Mouse (Mus musculus) thymus, adult 2 months (tissue): ENCODE measurements around the gene Vamp2. TPM values are rescaled to one million over a fixed set of nuclear protein-coding genes. Genes with fewer than 3 reads are reported as not detected.

Experiments
- DNase-seq: peaks from one replicate; pipeline ENCODE4 v3.0.0; 2021
- H3K27ac ChIP-seq: fragments of 200-500 bp; 2 replicates; pipeline ENCODE4 v1.5.1; 2012; ENCODE audit warnings: low read length, control low read depth; ENCODE audit not compliant: control insufficient read depth, insufficient read depth
- H3K27me3 ChIP-seq: fragments of 200-500 bp; 2 replicates; pipeline ENCODE4 v1.6.1; 2012; ENCODE audit warnings: mild to moderate bottlenecking, low read length, moderate library complexity, mixed read lengths; ENCODE audit not compliant: control insufficient read depth, insufficient read depth
- H3K36me3 ChIP-seq: fragments of 200-500 bp; 2 replicates; pipeline ENCODE4 v1.6.1; 2012; ENCODE audit warnings: mild to moderate bottlenecking, low read length, moderate library complexity; ENCODE audit not compliant: control insufficient read depth, insufficient read depth
- H3K4me1 ChIP-seq: fragments of 200-500 bp; replicated peaks from 2 replicates; pipeline ENCODE4 v1.6.1; 2012; ENCODE audit warnings: low read length; ENCODE audit not compliant: control insufficient read depth, insufficient read depth
- H3K4me3 ChIP-seq: fragments of 200-500 bp; 2 replicates; pipeline ENCODE4 v1.5.1; 2012; ENCODE audit warnings: mild to moderate bottlenecking, low read length, control low read depth, moderate library complexity; ENCODE audit not compliant: control insufficient read depth, insufficient read depth
- CTCF ChIP-seq: fragments of 200-500 bp; IDR thresholded peaks from 2 replicates; pipeline ENCODE4 v1.5.1; 2012; ENCODE audit warnings: mild to moderate bottlenecking, control low read depth, low read length, moderate library complexity, borderline replicate concordance; ENCODE audit not compliant: control insufficient read depth, poor library complexity, insufficient read depth; ENCODE audit errors: extremely low read depth
- POLR2A ChIP-seq: fragments of 200-500 bp; IDR thresholded peaks from 2 replicates; pipeline ENCODE4 v1.6.1; 2012; ENCODE audit warnings: mild to moderate bottlenecking, low read length, control low read depth, moderate library complexity; ENCODE audit not compliant: control insufficient read depth, poor library complexity, insufficient read depth; ENCODE audit errors: extremely low read depth
- WGBS: fragments of 180-500 bp; shearing (Covaris S2); methylation state at CpG from one replicate; pipeline ENCODE4 v1.1.7; 2018; 5-methylcytosine and 5-hydroxymethylcytosine counted together
- polyA plus RNA-seq: library from polyadenylated mRNA; depleted of rRNA; stranded (reverse); fragments of >200 nt; gene quantifications from 2 replicates; pipeline ENCODE4 v1.2.3, GENCODE M21; 2012

Vamp2 gene
- polyA plus RNA-seq, 1 experiment, result 159 TPM

DNA sequence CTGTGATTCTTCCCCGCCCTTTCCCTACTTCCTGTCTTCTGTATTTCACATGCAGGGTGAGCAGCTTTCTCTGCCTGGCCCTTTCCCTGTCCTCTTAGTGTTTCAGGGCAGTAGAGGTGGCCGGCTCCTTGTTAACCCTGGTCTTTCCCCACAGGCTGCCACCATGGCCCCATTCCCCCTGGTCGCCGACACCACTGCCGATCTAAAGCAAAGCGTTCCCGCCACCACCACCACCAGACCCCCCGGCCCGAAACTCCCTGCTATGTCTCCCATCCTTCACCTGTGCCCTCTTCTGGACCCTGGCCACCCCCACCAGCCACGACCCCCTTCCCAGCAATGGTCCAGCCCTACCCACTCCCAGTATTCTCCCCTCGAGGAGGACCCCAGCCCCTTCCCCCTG, 18.0 kb downstream of the Vamp2 start:
- 96% methylated on average over 11 of the region's 11 CpGs for WGBS
- TF ChIP-seq CTCF (no peak), POLR2A (no peak)
- DNase-seq, result no peak

GRCm38 (mm10) chr11:69106842-69107241, 18.6 kb downstream of the Vamp2 start:
- Histone ChIP-seq H3K4me1 (no peaks in the 10 kb centered on the region), H3K36me3 (peaks cover 51% of the 10 kb centered on the region), H3K4me3 (no peak overlapping the region), H3K27me3 (no peaks in the 10 kb centered on the region), H3K27ac (no peak overlapping the region)
- no peak for TF ChIP-seq CTCF
- no peak for TF ChIP-seq POLR2A
- no peak for DNase-seq
- WGBS, result 96% methylated on average over 11 of the region's 11 CpGs

More for the DNA sequence above, 18.0 kb downstream of the Vamp2 start:
- H3K27ac ChIP-seq, result no peak overlapping the region
- no peaks in the 10 kb centered on the region for H3K27me3 ChIP-seq
- peaks cover 56% of the 10 kb centered on the region for H3K36me3 ChIP-seq
- H3K4me3 ChIP-seq, result no peak overlapping the region
- no peaks in the 10 kb centered on the region for H3K4me1 ChIP-seq

DNA sequence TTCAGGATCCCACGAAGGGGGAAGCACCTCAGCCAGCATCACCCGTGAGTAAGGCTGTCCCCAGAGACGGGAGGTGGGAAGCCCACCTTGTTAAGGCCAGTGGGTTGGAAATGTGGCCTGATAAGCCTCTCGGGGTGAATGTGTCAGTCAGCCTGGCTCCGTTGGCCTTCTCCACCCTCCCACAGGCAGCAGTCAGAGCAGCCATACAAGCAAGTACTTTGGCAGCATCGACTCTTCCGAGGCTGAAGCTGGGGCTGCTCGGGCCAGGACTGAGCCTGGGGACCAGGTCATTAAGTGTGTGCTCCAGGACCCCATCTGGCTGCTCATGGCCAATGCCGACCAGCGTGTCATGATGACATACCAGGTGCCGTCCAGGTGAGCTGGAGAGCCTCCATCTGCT, 19.4 kb downstream of the Vamp2 start:
- WGBS, result 94% methylated on average over 11 of the region's 11 CpGs
- no peaks in the 10 kb centered on the region for H3K27me3 ChIP-seq
- peaks cover 49% of the 10 kb centered on the region for H3K36me3 ChIP-seq
- no peak for DNase-seq
- no peak overlapping the region for H3K4me3 ChIP-seq
- no peak overlapping the region for H3K27ac ChIP-seq
- H3K4me1 ChIP-seq, result no peaks in the 10 kb centered on the region
- no peak for TF ChIP-seq POLR2A
- no peak for TF ChIP-seq CTCF

GRCm38 (mm10) chr11:69108223-69108622, 19.9 kb downstream of the Vamp2 start:
- Histone ChIP-seq H3K27ac (no peak overlapping the region), H3K36me3 (peaks cover 45% of the 10 kb centered on the region), H3K27me3 (no peaks in the 10 kb centered on the region), H3K4me3 (no peak overlapping the region), H3K4me1 (no peaks in the 10 kb centered on the region)
- 95% methylated on average over 9 of the region's 9 CpGs for WGBS
- TF ChIP-seq POLR2A (no peak), CTCF (no peak)
- DNase-seq, result no peak

GRCm38 (mm10) chr11:69109032-69109900, 21.0 kb downstream of the Vamp2 start:
- DNase-seq, result no peak
- Histone ChIP-seq H3K36me3 (peaks cover 37% of the 10 kb centered on the region), H3K4me1 (no peaks in the 10 kb centered on the region), H3K4me3 (no peak overlapping the region), H3K27me3 (no peaks in the 10 kb centered on the region), H3K27ac (no peak overlapping the region)
- TF ChIP-seq POLR2A (no peak), CTCF (no peak)
- 94% methylated on average over 13 of the region's 13 CpGs for WGBS

- H3K4me1 ChIP-seq, result no peaks in the 10 kb centered on the region
- peak; percentile 82 for DNase-seq
- H3K36me3 ChIP-seq, result peaks cover 27% of the 10 kb centered on the region
- no peak overlapping the region for H3K27ac ChIP-seq
- TF ChIP-seq POLR2A (no peak), CTCF (no peak)
- peak overlapping the region; percentile 7; the same call in 1 of the 2 replicates for H3K4me3 ChIP-seq
- WGBS, result 3% methylated on average over 30 of the region's 30 CpGs
- H3K27me3 ChIP-seq, result no peaks in the 10 kb centered on the region
Observed at GRCm38 (mm10) chr11:69110319-69111046, 22.2 kb downstream of the Vamp2 start.
